Mouse (Mus musculus) brain, embryonic 14.5 days (tissue): Measurements from ENCODE around the gene Slc6a18.

ENCODE experiments used
- CTCF ChIP-seq: fragments of 200-500 bp; IDR thresholded peaks from 2 replicates; pipeline ENCODE4 v1.5.1; 2012; ENCODE audit warnings: inconsistent platforms, mild to moderate bottlenecking, moderate library complexity, borderline replicate concordance; ENCODE audit not compliant: insufficient read depth, insufficient read length; ENCODE audit errors: extremely low read depth
- POLR2A ChIP-seq: fragments of 200-500 bp; IDR thresholded peaks from 2 replicates; pipeline ENCODE4 v1.6.1; 2012; ENCODE audit warnings: mild to moderate bottlenecking, inconsistent platforms, borderline replicate concordance; ENCODE audit not compliant: poor library complexity, insufficient read depth, insufficient read length, severe bottlenecking; ENCODE audit errors: extremely low read depth

- TF ChIP-seq CTCF (no peak), POLR2A (no peak)
Observed at GRCm38 (mm10) chr13:73658953-73659352, 18.9 kb downstream of the Slc6a18 start.
